Mouse (Mus musculus): ENCODE results near the gene Aym1.

DNA sequence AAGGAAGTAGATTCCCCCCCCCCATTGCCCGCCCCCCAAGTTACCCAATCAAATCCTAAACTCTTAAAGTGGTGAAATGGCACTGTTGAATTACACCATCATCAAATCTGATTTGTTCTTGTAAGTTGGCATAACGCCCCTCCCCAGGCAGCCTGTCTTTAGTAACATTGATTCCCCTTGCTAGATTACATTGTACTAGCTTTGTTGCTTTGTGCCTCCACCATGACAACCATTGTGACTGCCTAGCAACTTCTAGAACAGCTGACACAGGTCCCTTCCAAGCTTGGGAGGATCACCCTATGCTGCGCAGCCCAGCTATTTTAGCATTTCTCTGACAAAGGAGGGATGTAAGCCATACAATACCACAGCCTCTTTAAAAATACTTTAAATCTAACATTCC, 5.3 kb upstream of the Aym1 start:
- TF ChIP-seq CTCF (conservative IDR thresholded peaks at IDR 0.05; ENCODE audit: low read length) (no peak), NANOG (IDR thresholded peaks at IDR 0.05; ENCODE audit: borderline replicate concordance, low read length) (no peak)

All from E14TG2a.4 (cell line).